Mouse (Mus musculus) G1E (cell line): ENCODE measurements around the gene Myom1.

Source experiments
- CTCF ChIP-seq: IDR thresholded peaks from 2 replicates; pipeline ENCODE4 v1.5.1; 2012; ENCODE audit warnings: low read depth, low read length, inconsistent platforms, mixed read lengths
- GATA1 ChIP-seq: IDR thresholded peaks from 2 replicates; pipeline ENCODE4 v1.6.1; 2012; ENCODE audit warnings: borderline replicate concordance, low read length, inconsistent platforms, mixed read lengths
- POLR2AphosphoS5 ChIP-seq: IDR thresholded peaks from 2 replicates; pipeline ENCODE4 v1.6.1; 2012; ENCODE audit warnings: low read depth, low read length, inconsistent platforms; ENCODE audit not compliant: insufficient replicate concordance
- TAL1 ChIP-seq: conservative IDR thresholded peaks from 2 replicates; pipeline ENCODE4 v1.6.1; 2012; ENCODE audit warnings: low read depth, low read length, inconsistent platforms, mixed read lengths

DNA sequence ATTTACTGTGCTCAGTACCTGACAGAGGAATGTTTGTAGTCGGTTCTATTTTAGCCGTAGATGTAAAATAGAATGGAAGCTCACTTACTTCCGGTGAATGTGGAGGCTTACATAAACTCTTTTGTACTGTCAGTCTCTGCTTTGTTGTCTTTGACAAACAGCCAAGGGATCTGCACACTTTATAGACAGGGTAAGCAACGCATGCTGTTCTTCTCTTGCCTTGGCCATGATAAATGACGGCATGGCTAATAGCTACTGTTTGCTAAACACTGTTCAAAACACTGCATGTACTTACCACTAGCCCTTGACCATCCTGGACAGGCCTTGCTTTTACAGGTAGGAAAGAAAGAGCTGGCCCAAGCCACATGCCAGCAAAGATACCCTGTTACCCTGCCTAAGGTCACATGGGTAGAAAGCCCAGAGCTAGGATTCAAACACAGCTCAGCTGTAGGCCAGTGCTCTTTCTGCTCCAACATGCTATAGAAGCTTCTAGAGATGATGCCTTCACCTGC is 59.7 kb downstream of the Myom1 start:
- no peak for TF ChIP-seq CTCF
- no peak for TF ChIP-seq POLR2AphosphoS5
- no peak for TF ChIP-seq TAL1
- no peak for TF ChIP-seq GATA1
